8 mouse cellular contexts compared by ENCODE assay signal in genomic region chr13:31626183-31626801, GRCm38 (mm10). TPM values are rescaled to one million over a fixed set of nuclear protein-coding genes. Genes with fewer than 3 reads are reported as not detected.
DNase-seq lines count a peak whose midpoint lies in the region; ATAC-seq lines count a peak whose summit lies in the region.

No protein-coding gene starts in this region.

- ATAC-seq in embryonic facial prominence, embryonic 13.5 days (ENCODE audit: insufficient number of reproducible peaks, insufficient read depth, low FRiP score, low TSS enrichment, low read depth): no peak
- ATAC-seq in hindbrain, embryonic 16.5 days: peak; percentile 53
- peak; percentile 10 for ATAC-seq in midbrain, embryonic 12.5 days (ENCODE audit: low FRiP score, low read depth)
- no peak for ATAC-seq in erythroblast, adult 5-6 weeks (replicated peaks; ENCODE audit: low FRiP score, poor library complexity, severe bottlenecking)

- peak overlapping the region; percentile 90 for H3K4me2 ChIP-seq in embryonic facial prominence, embryonic 13.5 days
- H3K4me2 ChIP-seq in hindbrain, embryonic 16.5 days (ENCODE audit: low read length): peak overlapping the region; percentile 89
- peak overlapping the region; percentile 70 for H3K4me2 ChIP-seq in midbrain, embryonic 12.5 days (replicated peaks)

- DNase-seq in adrenal gland, postnatal 36 days: peak; percentile 17 to 41
- no peak for DNase-seq in adrenal gland, adult 18-20 months (ENCODE audit: low spot score in 2 of 2)
- DNase-seq in 3134 (ENCODE audit: extremely low read depth, insufficient read length, low spot score): peak; percentile 80
- no peak for DNase-seq in ovary, postnatal 10 days (ENCODE audit: low spot score)

- under 1% methylated on average over 60 of the region's 60 CpGs for WGBS in embryonic facial prominence, embryonic 13.5 days
- WGBS in hindbrain, embryonic 16.5 days: under 1% methylated on average over 48 of the region's 60 CpGs
- WGBS in midbrain, embryonic 12.5 days: under 1% methylated on average over 60 of the region's 60 CpGs

- no peaks in the 10 kb centered on the region for H3K9me3 ChIP-seq in embryonic facial prominence, embryonic 13.5 days
- H3K9me3 ChIP-seq in hindbrain, embryonic 16.5 days (ENCODE audit: control insufficient read depth, low read length): no peaks in the 10 kb centered on the region
- no peaks in the 10 kb centered on the region for H3K9me3 ChIP-seq in midbrain, embryonic 12.5 days

- H3K4me1 ChIP-seq in embryonic facial prominence, embryonic 13.5 days: peaks cover 44% of the 10 kb centered on the region
- peaks cover 27% of the 10 kb centered on the region for H3K4me1 ChIP-seq in hindbrain, embryonic 16.5 days (ENCODE audit: control insufficient read depth, insufficient read depth, low read depth, low read length)
- peaks cover 30% of the 10 kb centered on the region for H3K4me1 ChIP-seq in midbrain, embryonic 12.5 days

- peak overlapping the region; percentile 81 for H3K27ac ChIP-seq in embryonic facial prominence, embryonic 13.5 days
- H3K27ac ChIP-seq in hindbrain, embryonic 16.5 days (ENCODE audit: low read depth, low read length): peak overlapping the region; percentile 36
- H3K27ac ChIP-seq in midbrain, embryonic 12.5 days (replicated peaks): no peak overlapping the region; the same call in 1 of the 2 replicates

- peaks cover 99% of the 10 kb centered on the region for H3K27me3 ChIP-seq in embryonic facial prominence, embryonic 13.5 days
- H3K27me3 ChIP-seq in hindbrain, embryonic 16.5 days (replicated peaks; ENCODE audit: control insufficient read depth, insufficient read depth, low read length): peaks cover 61% of the 10 kb centered on the region
- H3K27me3 ChIP-seq in midbrain, embryonic 12.5 days: peaks cover 98% of the 10 kb centered on the region

- H3K4me3 ChIP-seq in embryonic facial prominence, embryonic 13.5 days: peak overlapping the region; percentile 59
- H3K4me3 ChIP-seq in hindbrain, embryonic 16.5 days (ENCODE audit: low read length): peak overlapping the region; percentile 46
- H3K4me3 ChIP-seq in midbrain, embryonic 12.5 days: peak overlapping the region; percentile 47

- H3K36me3 ChIP-seq in embryonic facial prominence, embryonic 13.5 days: no peaks in the 10 kb centered on the region
- H3K36me3 ChIP-seq in hindbrain, embryonic 16.5 days (ENCODE audit: control insufficient read depth, insufficient read depth, low read length): no peaks in the 10 kb centered on the region
- H3K36me3 ChIP-seq in midbrain, embryonic 12.5 days: no peaks in the 10 kb centered on the region

- peak overlapping the region; percentile 77 for H3K9ac ChIP-seq in embryonic facial prominence, embryonic 13.5 days
- H3K9ac ChIP-seq in hindbrain, embryonic 16.5 days (ENCODE audit: low read depth, low read length): peak overlapping the region; percentile 54
- H3K9ac ChIP-seq in midbrain, embryonic 12.5 days (replicated peaks): 0 out of 2 replicates have a peak overlapping the region, but pooled peaks have one; percentile 43

RNA-seq across cellular contexts. Expression of gene Foxf2, which starts 0.7 kb away (rescaled TPM):
- total RNA-seq in adrenal gland, postnatal 36 days (2021): not detected
- total RNA-seq in adrenal gland, adult 18-20 months (2021): under 1 TPM in 1 of 2 experiments, not detected in 1; 0.19 TPM
- polyA plus RNA-seq in embryonic facial prominence, embryonic 13.5 days (2015; fragmentation: Nextera tagmentation; extraction: Ambion mirVana): 3.9 and 7.5 TPM in 2 replicates
- polyA plus RNA-seq in hindbrain, embryonic 16.5 days (2015; fragmentation: Nextera tagmentation; extraction: Ambion mirVana): 4.2 and 5.1 TPM in 2 replicates
- 7.6 and 7.9 TPM in 2 replicates for polyA plus RNA-seq in midbrain, embryonic 12.5 days (2016; fragmentation: Nextera tagmentation; extraction: Ambion mirVana)
- total RNA-seq in erythroblast, adult 5-6 weeks (2015; ENCODE audit: low replicate concordance): not detected in 2 replicates
- total RNA-seq in erythroblast, adult 5-6 weeks (2017; ENCODE audit: low replicate concordance): not detected in 2 replicates

Comparison
In these comparisons a context has a peak if more than half of its experiments do, and no peak if none do; other contexts are left out.
1. DNase-seq: peak in adrenal gland, postnatal 36 days (2 of 2) and 3134 (single experiment); none in adrenal gland, adult 18-20 months (0 of 2) and ovary, postnatal 10 days (single experiment).
2. ATAC-seq: peak in hindbrain, embryonic 16.5 days (single experiment) and midbrain, embryonic 12.5 days (single experiment); none in embryonic facial prominence, embryonic 13.5 days (single experiment) and erythroblast, adult 5-6 weeks (single experiment).
3. Peak in every context shown above with its lines, with median percentiles within 50 percentile points of each other: H3K4me2 ChIP-seq, H3K4me3 ChIP-seq and H3K9ac ChIP-seq.